Mouse (Mus musculus) embryo, embryonic 11 days (tissue): ENCODE measurements at regions not wholly inside any gene's neighbourhood (a gene's known extent, or its start where the extent isn't known, plus 50 kb on each side); places are given as distances from the start of the nearest gene placed in this dataset.
"Not testable (repeated sequence)": the region's sequence is repeated elsewhere in the genome, so short reads cannot be mapped to it uniquely, and the experiment has no call there.

Experiments used
- DNase-seq: peaks from one replicate; pipeline ENCODE4 v3.0.0-alpha.2; 2015

DNA sequence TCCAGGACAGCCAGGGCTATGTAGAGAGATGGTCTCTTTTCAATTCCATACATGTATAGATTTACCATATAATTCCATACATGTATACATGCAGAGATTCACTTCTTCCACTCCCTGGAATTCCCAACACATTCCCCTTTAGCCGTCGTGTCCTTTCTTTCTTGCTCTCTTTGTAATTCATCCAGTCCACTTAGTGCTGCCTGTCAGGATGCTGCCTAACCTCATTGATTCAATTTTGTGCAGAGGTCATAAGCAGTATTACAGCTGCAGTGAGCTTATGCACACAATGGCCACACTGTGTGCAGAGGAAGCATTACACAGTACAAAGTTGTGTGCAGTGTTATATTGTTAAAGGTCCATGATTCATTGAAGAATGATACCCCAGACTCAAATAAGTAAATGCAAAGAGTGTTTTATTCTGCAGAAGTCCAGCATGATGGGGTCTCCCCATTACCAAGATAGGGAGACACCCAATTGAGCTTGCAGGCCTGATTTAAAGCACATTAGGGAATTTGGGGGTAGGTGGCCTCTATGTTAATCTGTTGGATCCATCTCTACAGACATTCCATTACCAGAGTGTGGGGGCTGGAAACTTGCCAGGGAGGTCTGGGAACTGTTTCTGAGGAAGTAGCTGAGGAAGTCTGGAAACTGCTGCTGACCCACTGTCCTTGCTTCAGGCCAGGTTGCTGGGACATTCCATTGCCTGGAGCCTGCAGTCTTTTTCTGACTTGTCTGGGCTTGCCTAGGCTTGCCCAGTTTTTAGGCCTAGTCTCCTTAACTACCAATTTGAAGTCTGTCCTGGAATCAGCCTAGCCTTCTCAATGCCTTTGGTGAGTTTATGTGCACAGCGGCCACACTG lies 72.8 kb downstream of the Fam161a start:
- peak; percentile 7 for DNase-seq

DNA sequence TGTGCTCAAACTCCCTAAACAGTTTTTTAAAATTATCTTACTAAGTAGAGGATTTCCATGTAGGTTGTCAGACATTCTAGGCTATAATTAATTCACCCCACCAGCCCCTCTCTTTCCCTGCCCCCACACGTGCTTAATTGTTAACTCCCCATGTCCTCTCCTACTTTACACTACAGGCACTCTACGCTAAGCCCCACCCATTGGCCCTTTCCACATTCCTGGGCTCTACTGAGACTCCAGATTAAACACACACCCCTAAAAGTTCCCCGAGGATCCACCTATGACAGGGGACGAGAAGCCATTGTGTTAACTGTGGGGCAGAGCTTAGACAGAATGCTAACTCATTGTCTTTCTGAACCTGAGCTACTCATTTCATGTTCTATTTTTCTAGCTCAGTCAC lies 74.3 kb downstream of the Fam161a start:
- DNase-seq: no peak

- DNase-seq: not testable (repeated sequence)
Measured at GRCm38 (mm10) chr11:23083811-23084210, 76.5 kb downstream of the Fam161a start.

DNA sequence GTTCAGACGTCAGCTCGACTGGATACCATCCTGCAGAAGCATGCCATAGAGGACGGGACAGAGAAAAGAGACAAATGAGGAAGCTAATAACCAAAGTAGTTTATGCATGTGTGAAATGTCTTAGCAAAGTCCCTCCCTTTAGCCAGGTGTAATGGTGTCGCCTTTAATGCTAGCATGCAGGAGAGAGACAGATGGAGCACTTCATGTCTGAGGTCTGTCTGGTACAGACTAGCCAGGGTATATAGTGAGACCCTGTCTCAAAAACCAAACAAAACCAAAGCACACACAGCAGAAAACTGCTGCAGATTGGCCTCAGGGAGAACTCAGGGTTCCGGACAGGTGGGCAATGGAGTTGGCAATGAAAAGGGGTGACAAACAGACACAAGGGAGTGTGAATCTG lies 88.0 kb downstream of the Fam161a start:
- DNase-seq: no peak

- DNase-seq: not testable (repeated sequence)
Measured at GRCm38 (mm10) chr11:23095723-23096122, 88.4 kb downstream of the Fam161a start.

- DNase-seq: no peak
Measured at GRCm38 (mm10) chr11:23096451-23097222, 89.3 kb downstream of the Fam161a start.

GRCm38 (mm10) chr11:23097223-23097490 lies 89.8 kb downstream of the Fam161a start:
- DNase-seq: no peak

DNA sequence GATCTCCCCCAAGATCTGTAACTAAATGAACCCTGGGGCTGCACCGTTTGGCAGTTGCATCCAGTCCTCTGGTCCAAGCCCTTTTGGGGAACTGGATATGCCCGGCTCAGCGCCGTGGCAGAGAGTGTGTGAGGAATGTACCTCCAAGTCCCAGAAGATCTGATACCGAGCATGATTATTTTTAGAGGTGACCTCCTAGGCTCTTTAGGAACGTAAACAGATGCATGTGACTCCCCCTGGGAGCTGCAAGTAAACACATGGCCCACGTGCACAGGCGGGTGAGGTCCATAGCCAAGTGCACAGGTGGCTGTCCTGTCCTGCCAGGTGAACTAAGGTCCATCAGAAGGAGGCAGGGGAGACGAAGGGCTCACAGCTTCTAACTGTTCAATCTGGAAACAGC lies 107.3 kb downstream of the Fam161a start:
- no peak for DNase-seq

DNA sequence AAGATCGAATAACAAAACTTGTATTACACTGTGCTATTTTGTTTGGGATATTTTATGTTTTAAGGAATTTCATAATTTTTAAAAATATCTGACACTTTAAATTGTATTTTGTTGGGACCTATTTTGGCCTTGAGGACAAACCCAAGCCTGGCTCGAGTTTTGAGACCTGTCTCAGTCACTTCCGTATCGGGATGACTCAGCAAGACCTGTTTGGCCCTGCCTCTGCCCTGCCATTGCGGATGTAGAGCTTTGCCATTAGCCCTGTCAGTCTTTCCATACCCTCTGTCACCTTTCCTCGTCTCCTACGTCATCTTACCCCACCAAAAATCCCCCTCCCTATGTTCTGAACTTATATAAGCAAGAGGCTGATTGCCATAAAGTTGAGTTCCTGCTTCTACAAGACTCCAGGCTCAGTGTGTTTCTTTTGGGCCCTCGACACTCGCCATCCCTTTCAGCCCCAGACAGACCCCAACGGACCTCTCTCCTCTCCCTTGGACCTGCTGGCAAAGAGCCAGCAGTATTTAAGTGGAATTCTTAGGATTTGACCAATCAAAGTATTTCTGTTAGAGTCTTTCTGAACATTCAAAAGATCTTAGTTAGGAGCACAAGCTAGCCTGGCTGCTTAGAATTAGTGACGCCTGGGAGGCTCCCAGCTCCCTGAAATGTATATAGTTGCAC lies 113.3 kb downstream of the Fam161a start:
- DNase-seq: no peak

DNA sequence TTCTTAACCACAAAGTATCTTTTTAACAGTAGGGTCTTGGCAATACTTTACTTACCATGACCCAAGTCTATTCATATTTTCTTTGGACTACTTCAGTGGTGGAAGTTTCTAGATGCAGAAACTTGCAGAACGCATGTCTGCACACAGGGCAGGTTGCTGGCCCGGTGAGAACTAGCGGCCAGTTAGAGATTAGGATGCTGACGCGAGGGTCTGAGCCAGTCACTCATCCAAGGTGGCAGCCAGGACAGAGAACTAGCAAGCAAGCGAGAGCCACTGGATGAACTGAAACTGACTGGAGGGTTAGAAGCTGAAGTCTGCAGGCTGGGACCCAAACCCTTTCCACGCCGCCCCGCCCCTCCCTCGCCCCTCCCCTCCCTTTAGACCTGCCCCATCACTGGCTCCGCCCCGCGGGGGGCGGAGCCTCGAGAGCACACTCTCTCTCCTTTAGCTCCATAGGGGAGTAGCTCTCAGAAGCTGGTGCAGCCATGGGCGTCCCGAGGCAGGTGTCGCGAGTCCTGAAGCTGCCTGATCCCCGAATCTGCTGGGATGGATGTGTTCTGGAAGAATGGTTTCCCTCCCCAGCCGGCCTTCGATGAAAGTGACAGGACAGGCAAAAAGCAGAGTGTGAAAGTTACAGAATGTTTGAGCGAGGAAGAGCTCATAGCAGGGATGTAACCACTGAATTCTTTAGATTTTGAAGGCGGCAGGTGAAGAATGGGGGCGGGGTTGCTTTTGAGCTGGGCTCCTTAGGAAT lies 117.0 kb downstream of the Fam161a start:
- peak; percentile 92 for DNase-seq

GRCm38 (mm10) chr11:23131122-23131521 lies 123.8 kb downstream of the Fam161a start:
- no peak for DNase-seq

- DNase-seq: peak; percentile 14
Measured at GRCm38 (mm10) chr11:23131632-23132031, 124.2 kb upstream of the Xpo1 start.

DNA sequence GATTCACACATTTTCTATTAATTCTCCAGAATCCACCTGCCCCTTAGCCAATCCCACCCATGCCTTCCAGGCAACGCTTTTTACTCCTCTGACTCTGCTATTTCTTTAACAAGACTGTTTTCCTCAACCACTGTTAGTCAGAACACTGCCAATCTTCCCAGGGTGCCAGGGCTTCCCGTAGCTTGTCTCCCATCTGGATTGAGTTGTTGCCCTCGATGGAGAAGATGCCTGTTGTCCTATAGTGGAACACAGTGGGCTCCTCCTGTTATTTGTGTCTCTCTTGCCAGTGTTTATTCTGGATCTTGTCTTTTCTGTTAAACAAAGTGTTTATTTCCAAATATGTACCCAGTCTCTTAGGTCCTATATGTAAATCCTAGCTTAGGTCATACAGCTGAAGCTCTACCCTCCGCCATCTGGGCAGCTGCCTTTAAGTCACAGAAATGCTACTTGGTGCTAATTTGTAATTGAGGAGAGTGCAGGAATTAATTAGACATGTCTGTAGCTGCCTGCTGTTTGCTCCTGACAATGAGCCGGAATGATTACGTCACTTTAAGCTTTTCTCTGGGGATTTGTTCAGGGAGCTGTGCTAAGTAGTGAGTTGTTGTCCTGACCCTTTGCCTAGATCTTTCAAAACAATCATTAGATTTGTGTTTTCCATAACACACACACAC lies 115.3 kb upstream of the Xpo1 start:
- peak; percentile 38 for DNase-seq

DNA sequence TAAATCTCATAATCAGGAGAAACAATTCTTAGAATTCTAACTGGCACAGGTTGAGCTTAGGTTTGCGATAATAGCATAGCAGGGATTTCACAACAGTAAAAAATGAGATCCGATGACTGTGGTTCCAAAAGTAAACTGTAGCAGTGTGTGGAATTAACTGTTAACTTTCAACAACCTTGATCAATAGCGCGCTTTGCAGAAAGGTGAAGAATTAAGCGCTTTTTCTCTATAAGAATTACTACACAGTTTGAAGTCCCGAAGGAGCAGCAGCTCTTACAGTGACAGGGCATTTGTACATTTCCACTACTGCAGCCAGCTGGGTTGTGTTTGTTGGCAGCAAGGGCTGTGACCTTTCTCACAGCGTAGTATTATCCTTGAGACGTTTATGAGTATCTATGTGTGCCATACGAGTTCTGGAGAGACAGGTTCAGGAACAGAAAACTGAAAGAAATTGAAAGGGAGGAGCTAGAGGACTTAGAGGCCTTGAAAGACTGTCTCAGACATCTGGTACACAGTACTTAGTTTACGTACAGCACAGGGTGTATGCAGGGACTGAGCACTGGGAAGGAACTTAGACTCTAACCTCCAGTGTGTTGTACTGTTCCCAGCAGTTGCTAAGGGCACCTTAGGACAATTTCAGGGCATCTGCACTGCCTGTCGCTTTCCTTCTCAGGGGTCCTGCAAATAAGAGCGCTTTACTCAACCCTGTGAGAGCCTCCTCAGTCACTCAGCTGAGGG lies 114.6 kb upstream of the Xpo1 start:
- DNase-seq: peak; percentile 6

DNA sequence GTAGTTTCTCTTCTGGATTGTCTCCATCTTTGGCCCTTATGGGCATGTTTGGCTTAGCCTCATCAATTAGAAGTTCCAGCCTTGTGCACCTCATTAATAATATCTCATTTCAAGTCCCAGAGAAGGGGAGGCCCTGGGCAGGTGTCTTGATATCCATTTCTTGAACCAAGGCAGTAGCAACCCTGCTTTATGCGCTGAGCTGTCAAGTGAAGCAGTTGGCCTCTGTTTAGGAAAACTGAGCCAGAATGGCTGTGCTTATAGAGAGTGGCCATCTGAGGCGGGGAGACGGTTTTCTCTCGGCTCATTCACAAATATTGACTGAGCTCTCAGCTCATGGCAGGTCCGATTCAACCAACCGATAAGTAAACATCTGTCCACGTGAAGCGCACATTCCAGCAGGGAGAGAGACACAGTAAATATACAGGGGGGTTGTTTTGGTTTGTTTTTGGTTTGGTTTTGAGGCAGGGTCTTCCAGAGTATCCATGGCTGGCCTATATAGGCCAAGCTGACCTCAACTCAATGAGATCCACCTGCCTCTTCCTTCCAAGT lies 107.7 kb upstream of the Xpo1 start:
- DNase-seq: no peak

- peak; percentile 86 for DNase-seq
Measured at GRCm38 (mm10) chr11:23149556-23150244, 106.1 kb upstream of the Xpo1 start.

DNA sequence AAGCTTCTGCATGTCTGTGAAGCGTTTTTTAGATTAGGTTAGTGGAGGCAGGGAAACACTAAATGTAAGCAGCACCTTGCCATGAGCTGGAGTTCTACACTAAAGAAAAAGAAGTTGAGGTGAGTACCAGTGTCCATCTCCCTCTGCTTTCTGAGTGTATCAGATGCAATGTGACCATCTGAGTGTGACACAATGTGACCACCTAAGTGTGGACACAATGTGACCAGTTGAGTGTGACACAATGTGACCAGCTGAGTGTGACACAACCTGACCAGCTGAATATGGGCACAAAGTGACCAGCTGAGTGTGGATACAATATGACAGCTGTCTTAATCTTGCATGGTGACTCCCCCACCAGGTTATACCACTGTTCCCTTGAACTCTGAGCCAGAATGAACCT lies 101.0 kb upstream of the Xpo1 start:
- no peak for DNase-seq

DNA sequence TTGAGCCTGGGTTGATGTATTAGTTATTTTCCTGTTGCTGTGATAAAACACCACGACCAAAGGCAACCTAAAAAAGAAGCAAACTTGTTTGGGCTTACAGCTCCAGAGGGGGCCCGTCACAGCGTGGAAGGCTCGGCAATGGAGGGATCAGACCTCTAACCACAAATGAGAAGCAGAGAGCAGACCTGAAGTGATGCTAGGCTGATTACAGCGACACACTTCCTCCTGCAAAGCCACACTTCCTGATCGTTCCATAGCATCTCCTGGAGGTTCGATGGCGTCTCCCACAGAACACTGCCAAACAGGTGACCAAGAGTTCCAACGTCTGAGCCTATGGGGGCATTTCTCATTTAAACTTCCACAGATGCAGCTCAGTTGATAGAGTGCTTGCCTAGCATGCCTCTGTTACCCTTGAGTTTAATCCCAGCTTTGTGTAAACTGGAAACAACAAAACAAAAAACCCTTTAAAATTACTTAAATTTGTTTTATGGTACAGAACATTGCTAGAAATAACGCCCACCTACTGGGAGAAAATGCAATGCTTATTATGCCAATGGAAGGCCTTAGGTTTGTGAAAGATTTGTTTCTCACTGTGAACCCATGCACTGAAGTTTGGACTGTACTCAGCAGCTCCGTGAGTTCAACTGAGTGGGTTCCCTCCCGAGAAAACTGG lies 87.2 kb upstream of the Xpo1 start:
- DNase-seq: no peak

DNA sequence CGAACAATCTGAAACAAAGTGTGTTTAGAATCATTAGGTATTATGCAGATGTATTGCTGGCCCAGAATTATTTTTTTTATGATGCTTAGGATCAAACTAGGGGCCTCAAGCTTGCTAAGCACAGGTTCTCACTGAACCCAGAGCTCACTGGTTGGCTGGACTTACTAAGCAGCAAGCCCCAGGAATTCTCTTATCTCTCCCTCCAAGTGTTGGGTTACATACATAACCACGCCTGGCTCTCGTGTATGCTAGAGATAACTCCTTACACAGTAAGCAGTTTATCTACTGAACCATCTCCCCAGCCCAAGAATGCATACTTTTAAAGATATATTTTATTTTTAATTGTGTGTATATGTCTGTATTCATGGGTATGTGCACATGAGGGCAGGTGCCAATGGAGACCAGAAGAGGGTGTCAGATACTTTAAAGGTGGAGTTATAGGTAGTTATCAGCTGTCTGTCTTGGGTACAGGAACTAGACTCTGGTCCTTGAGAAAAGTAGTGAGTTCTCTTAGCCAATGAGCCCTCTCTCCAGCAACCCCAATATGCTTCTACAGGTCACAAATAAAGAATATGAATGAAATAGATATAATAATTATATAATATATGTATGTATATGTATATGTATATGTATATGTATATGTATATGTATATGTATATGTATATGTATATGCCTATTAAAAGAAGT lies 86.0 kb upstream of the Xpo1 start:
- DNase-seq: no peak

- DNase-seq: no peak
Measured at GRCm38 (mm10) chr11:23170813-23171212, 85.0 kb upstream of the Xpo1 start.
